Mouse (Mus musculus): ENCODE measurements around the gene Hist1h1b. TPM values are rescaled to one million over a fixed set of nuclear protein-coding genes. Genes with fewer than 3 reads are reported as not detected.
"Not testable (repeated sequence)": the region's sequence is repeated elsewhere in the genome, so short reads cannot be mapped to it uniquely, and the experiment has no call there.

Hist1h1b gene
- polyA plus RNA-seq, 1 experiment from 2014 or later = 15.4 TPM

- Histone ChIP-seq H3K9ac (ENCODE audit: low read length) (peak overlapping the region; percentile 66), H3K36me3 (ENCODE audit: control insufficient read depth, insufficient read depth, low read length) (no peaks in the 10 kb centered on the region)
Measured at GRCm38 (mm10) chr13:21749387-21750158, 30.9 kb downstream of the Hist1h1b start.

GRCm38 (mm10) chr13:21745006-21745405 is 35.4 kb downstream of the Hist1h1b start:
- WGBS = 89% methylated on average over 1 of the region's 1 CpGs
- Histone ChIP-seq H3K9ac (ENCODE audit: low read length) (no peak overlapping the region), H3K27ac (ENCODE audit: low read depth, low read length) (no peak overlapping the region), H3K27me3 (ENCODE audit: control insufficient read depth, insufficient read depth, low read length) (no peaks in the 10 kb centered on the region), H3K4me2 (ENCODE audit: low read depth) (no peak overlapping the region), H3K9me3 (ENCODE audit: control insufficient read depth, low read length) (no peaks in the 10 kb centered on the region), H3K36me3 (ENCODE audit: control insufficient read depth, insufficient read depth, low read length) (no peaks in the 10 kb centered on the region), H3K4me3 (ENCODE audit: low read depth, low read length) (no peak overlapping the region), H3K4me1 (ENCODE audit: control insufficient read depth, insufficient read depth, low read length) (peaks cover 6% of the 10 kb centered on the region; the same call in 1 of the 2 replicates)
- ATAC-seq (ENCODE audit: insufficient read depth, low FRiP score, low TSS enrichment) (no peak), DNase-seq (ENCODE audit: low spot score) (no peak)

More at GRCm38 (mm10) chr13:21749387-21750158, 30.9 kb downstream of the Hist1h1b start:
- H3K4me2 ChIP-seq (ENCODE audit: low read depth) = peak overlapping the region; percentile 80
- H3K27me3 ChIP-seq (ENCODE audit: control insufficient read depth, insufficient read depth, low read length) = no peaks in the 10 kb centered on the region
- H3K4me1 ChIP-seq (ENCODE audit: control insufficient read depth, insufficient read depth, low read length) = peaks cover 9% of the 10 kb centered on the region; the same call in 1 of the 2 replicates
- ATAC-seq (ENCODE audit: insufficient read depth, low FRiP score, low TSS enrichment) (no peak), DNase-seq (ENCODE audit: low spot score) (peak; percentile 54)
- peak overlapping the region; percentile 96 for H3K27ac ChIP-seq (ENCODE audit: low read depth, low read length)
- no peaks in the 10 kb centered on the region for H3K9me3 ChIP-seq (ENCODE audit: control insufficient read depth, low read length)
- peak overlapping the region; percentile 59 for H3K4me3 ChIP-seq (ENCODE audit: low read depth, low read length)
- WGBS = 5% methylated on average over 5 of the region's 5 CpGs

GRCm38 (mm10) chr13:21734906-21735767 is 45.3 kb downstream of the Hist1h1b start, which contains the start of gene Hist1h4j:
Gene Hist1h4j (plus strand): TSS chr13:21735064.
- H3K9ac ChIP-seq (ENCODE audit: low read length) = peak within 1 kb of the TSS; percentile 83
- peak within 1 kb of the TSS; percentile 61 for H3K4me2 ChIP-seq (ENCODE audit: low read depth)
- ATAC-seq (ENCODE audit: insufficient read depth, low FRiP score, low TSS enrichment) = peak; percentile 92
- WGBS = under 1% methylated on average over 43 of the region's 56 CpGs
- peak within 1 kb of the TSS; percentile 47 for H3K4me3 ChIP-seq (ENCODE audit: low read depth, low read length)
- H3K27me3 ChIP-seq (ENCODE audit: control insufficient read depth, insufficient read depth, low read length); H3K4me1 ChIP-seq (ENCODE audit: control insufficient read depth, insufficient read depth, low read length); H3K36me3 ChIP-seq (ENCODE audit: control insufficient read depth, insufficient read depth, low read length); H3K9me3 ChIP-seq (ENCODE audit: control insufficient read depth, low read length): not testable (repeated sequence)
- DNase-seq (ENCODE audit: low spot score) = peak; percentile 94
- peak within 1 kb of the TSS; percentile 97 for H3K27ac ChIP-seq (ENCODE audit: low read depth, low read length)

GRCm38 (mm10) chr13:21734010-21734905 is 46.2 kb downstream of the Hist1h1b start:
- WGBS = under 1% methylated on average over 21 of the region's 21 CpGs
- H3K4me1 ChIP-seq (ENCODE audit: control insufficient read depth, insufficient read depth, low read length) = no peaks in the 10 kb centered on the region
- ATAC-seq (ENCODE audit: insufficient read depth, low FRiP score, low TSS enrichment) = peak; percentile 78

GRCm38 (mm10) chr13:21733466-21733865 is 47.0 kb downstream of the Hist1h1b start:
- Histone ChIP-seq H3K27me3 (ENCODE audit: control insufficient read depth, insufficient read depth, low read length) (no peaks in the 10 kb centered on the region), H3K9ac (ENCODE audit: low read length) (no peak overlapping the region), H3K4me3 (ENCODE audit: low read depth, low read length) (no peak overlapping the region), H3K4me1 (ENCODE audit: control insufficient read depth, insufficient read depth, low read length) (no peaks in the 10 kb centered on the region), H3K4me2 (ENCODE audit: low read depth) (no peak overlapping the region), H3K9me3 (ENCODE audit: control insufficient read depth, low read length) (no peaks in the 10 kb centered on the region), H3K36me3 (ENCODE audit: control insufficient read depth, insufficient read depth, low read length) (no peaks in the 10 kb centered on the region), H3K27ac (ENCODE audit: low read depth, low read length) (peak overlapping the region; percentile 97)
- 0 out of 2 replicates have a peak, but pooled peaks have one; percentile 3 for ATAC-seq (ENCODE audit: insufficient read depth, low FRiP score, low TSS enrichment)
- DNase-seq (ENCODE audit: low spot score) = peak; percentile 40
- WGBS = 65% methylated on average over 5 of the region's 5 CpGs

More at GRCm38 (mm10) chr13:21734010-21734905, 46.2 kb downstream of the Hist1h1b start:
- Histone ChIP-seq H3K36me3 (ENCODE audit: control insufficient read depth, insufficient read depth, low read length) (no peaks in the 10 kb centered on the region), H3K9me3 (ENCODE audit: control insufficient read depth, low read length) (no peaks in the 10 kb centered on the region), H3K4me2 (ENCODE audit: low read depth) (peak overlapping the region; percentile 61), H3K27me3 (ENCODE audit: control insufficient read depth, insufficient read depth, low read length) (no peaks in the 10 kb centered on the region), H3K9ac (ENCODE audit: low read length) (peak overlapping the region; percentile 83), H3K27ac (ENCODE audit: low read depth, low read length) (peak overlapping the region; percentile 97), H3K4me3 (ENCODE audit: low read depth, low read length) (peak overlapping the region; percentile 47)
- DNase-seq (ENCODE audit: low spot score) = peak; percentile 84

Small RNAs within 50 kb of the gene (microRNA-seq; reads per million reads assigned to microRNA genes)
- gene Gm19658 (not detected), gene Gm44346 (not detected), gene Gm44454 (not detected)

Other genes with a start within 250 kb of the Hist1h1b start
- gene Zkscan8, start 249.5 kb downstream of the Hist1h1b start, polyA plus RNA-seq (2014; fragmentation: Nextera tagmentation; extraction: Ambion mirVana) = 10.5 and 12.1 TPM in 2 replicates
- 0.12 and 0.23 TPM in 2 replicates for gene Olfr1366, start 237.8 kb downstream of the Hist1h1b start, polyA plus RNA-seq (2014; fragmentation: Nextera tagmentation; extraction: Ambion mirVana)
- 0.05 TPM in 1 of 2 replicates, not detected in the other for gene Olfr1535, start 220.7 kb downstream of the Hist1h1b start, polyA plus RNA-seq (2014; fragmentation: Nextera tagmentation; extraction: Ambion mirVana)
- gene Olfr1364, start 198.9 kb downstream of the Hist1h1b start, polyA plus RNA-seq (2014; fragmentation: Nextera tagmentation; extraction: Ambion mirVana) = not detected in 2 replicates
- not detected in 2 replicates for gene Olfr1362, start 166.6 kb downstream of the Hist1h1b start, polyA plus RNA-seq (2014; fragmentation: Nextera tagmentation; extraction: Ambion mirVana)
- not detected in 2 replicates for gene Olfr11, start 138.1 kb downstream of the Hist1h1b start, polyA plus RNA-seq (2014; fragmentation: Nextera tagmentation; extraction: Ambion mirVana)
- 0.08 TPM in 1 of 2 replicates, not detected in the other for gene Olfr1361, start 117.2 kb downstream of the Hist1h1b start, polyA plus RNA-seq (2014; fragmentation: Nextera tagmentation; extraction: Ambion mirVana)
- not detected in 2 replicates for gene Olfr1360, start 103.2 kb downstream of the Hist1h1b start, polyA plus RNA-seq (2014; fragmentation: Nextera tagmentation; extraction: Ambion mirVana)
- not detected in 2 replicates for gene Olfr1359, start 82.5 kb downstream of the Hist1h1b start, polyA plus RNA-seq (2014; fragmentation: Nextera tagmentation; extraction: Ambion mirVana)
- 2.1 and 2.3 TPM in 2 replicates for gene Hist1h2bl, start 64.5 kb downstream of the Hist1h1b start, polyA plus RNA-seq (2014; fragmentation: Nextera tagmentation; extraction: Ambion mirVana)
- 13.2 and 19.5 TPM in 2 replicates for gene Hist1h2ai, start 64.2 kb downstream of the Hist1h1b start, polyA plus RNA-seq (2014; fragmentation: Nextera tagmentation; extraction: Ambion mirVana)
- 5.6 and 23.9 TPM in 2 replicates for gene Hist1h3h, start 63.0 kb downstream of the Hist1h1b start, polyA plus RNA-seq (2014; fragmentation: Nextera tagmentation; extraction: Ambion mirVana)
- 4.3 and 4.6 TPM in 2 replicates for gene Hist1h2bm, start 58.6 kb downstream of the Hist1h1b start, polyA plus RNA-seq (2014; fragmentation: Nextera tagmentation; extraction: Ambion mirVana)
- 1.1 and 1.4 TPM in 2 replicates for gene Hist1h4j, start 45.6 kb downstream of the Hist1h1b start, polyA plus RNA-seq (2014; fragmentation: Nextera tagmentation; extraction: Ambion mirVana)
- 1.8 and 2.3 TPM in 2 replicates for gene Hist1h4k, start 30.1 kb downstream of the Hist1h1b start, polyA plus RNA-seq (2014; fragmentation: Nextera tagmentation; extraction: Ambion mirVana)
- 8.1 and 9.3 TPM in 2 replicates for gene Hist1h2ak, start 26.8 kb downstream of the Hist1h1b start, polyA plus RNA-seq (2014; fragmentation: Nextera tagmentation; extraction: Ambion mirVana)
- gene Hist1h2bn, start 26.5 kb downstream of the Hist1h1b start, polyA plus RNA-seq (2014; fragmentation: Nextera tagmentation; extraction: Ambion mirVana) = 2.1 and 3.2 TPM in 2 replicates
- gene Hist1h3i, start 2.7 kb upstream of the Hist1h1b start, polyA plus RNA-seq (2014; fragmentation: Nextera tagmentation; extraction: Ambion mirVana) = 228 and 229 TPM in 2 replicates
- 11.7 and 14.0 TPM in 2 replicates for gene Hist1h2an, start 6.6 kb upstream of the Hist1h1b start, polyA plus RNA-seq (2014; fragmentation: Nextera tagmentation; extraction: Ambion mirVana)
- 2.2 and 2.6 TPM in 2 replicates for gene Hist1h2bp, start 6.8 kb upstream of the Hist1h1b start, polyA plus RNA-seq (2014; fragmentation: Nextera tagmentation; extraction: Ambion mirVana)
- 20.3 and 20.8 TPM in 2 replicates for gene Hist1h2bq, start 29.6 kb upstream of the Hist1h1b start, polyA plus RNA-seq (2014; fragmentation: Nextera tagmentation; extraction: Ambion mirVana)
- gene Hist1h2ao, start 29.8 kb upstream of the Hist1h1b start, polyA plus RNA-seq (2014; fragmentation: Nextera tagmentation; extraction: Ambion mirVana) = not detected in 2 replicates
- not detected in 2 replicates for gene Hist1h4m, start 31.1 kb upstream of the Hist1h1b start, polyA plus RNA-seq (2014; fragmentation: Nextera tagmentation; extraction: Ambion mirVana)
- gene Hist1h4n, start 51.6 kb upstream of the Hist1h1b start, polyA plus RNA-seq (2014; fragmentation: Nextera tagmentation; extraction: Ambion mirVana) = 10.5 and 15.6 TPM in 2 replicates
- gene Hist1h2ap, start 52.9 kb upstream of the Hist1h1b start, polyA plus RNA-seq (2014; fragmentation: Nextera tagmentation; extraction: Ambion mirVana) = 4,141 and 4,626 TPM in 2 replicates
- 20.0 TPM in 2 replicates for gene Hist1h2br, start 53.1 kb upstream of the Hist1h1b start, polyA plus RNA-seq (2014; fragmentation: Nextera tagmentation; extraction: Ambion mirVana)
- gene Zfp184, start 164.5 kb upstream of the Hist1h1b start, polyA plus RNA-seq (2014; fragmentation: Nextera tagmentation; extraction: Ambion mirVana) = 22.1 and 25.9 TPM in 2 replicates
- gene Pom121l2, start 200.6 kb upstream of the Hist1h1b start, polyA plus RNA-seq (2014; fragmentation: Nextera tagmentation; extraction: Ambion mirVana) = 0.16 and 0.19 TPM in 2 replicates
- gene Prss16, start 229.1 kb upstream of the Hist1h1b start, polyA plus RNA-seq (2014; fragmentation: Nextera tagmentation; extraction: Ambion mirVana) = 0.21 and 0.27 TPM in 2 replicates

All from neural tube, embryonic 11.5 days (tissue).